Mouse (Mus musculus) embryonic fibroblast, embryonic 13.5 days (primary cell): ENCODE measurements around the gene Crbn. TPM values are rescaled to one million over a fixed set of nuclear protein-coding genes. Genes with fewer than 3 reads are reported as not detected.

ENCODE experiments used
- H3K27ac ChIP-seq: 2 replicates; pipeline ENCODE4 v1.5.1; 2012; ENCODE audit warnings: low read length, control low read depth, inconsistent platforms; ENCODE audit not compliant: insufficient read depth
- H3K4me1 ChIP-seq: 2 replicates; pipeline ENCODE4 v1.6.1; 2011; ENCODE audit warnings: low read length; ENCODE audit not compliant: control insufficient read depth, insufficient read depth
- H3K4me3 ChIP-seq: 2 replicates; pipeline ENCODE4 v1.5.1; 2011; ENCODE audit warnings: mild to moderate bottlenecking, control low read depth, low read length; ENCODE audit not compliant: insufficient read depth
- CTCF ChIP-seq: IDR thresholded peaks from 2 replicates; pipeline ENCODE4 v1.5.1; 2011; ENCODE audit warnings: mild to moderate bottlenecking, control low read depth, low read length, moderate library complexity, borderline replicate concordance; ENCODE audit not compliant: insufficient read depth
- POLR2A ChIP-seq: IDR thresholded peaks from 2 replicates; pipeline ENCODE4 v1.6.1; 2011; ENCODE audit warnings: low read depth, mild to moderate bottlenecking, control low read depth, low read length, moderate library complexity
- polyA plus RNA-seq: library from polyadenylated mRNA; stranded (reverse); fragments of >200 nt; gene quantifications from 2 replicates; pipeline ENCODE4 v1.2.4, GENCODE M21; 2011; ENCODE audit warnings: low read depth; ENCODE audit not compliant: missing spikeins, insufficient read length

Crbn gene
- polyA plus RNA-seq, 1 experiment = 36.2 TPM

DNA sequence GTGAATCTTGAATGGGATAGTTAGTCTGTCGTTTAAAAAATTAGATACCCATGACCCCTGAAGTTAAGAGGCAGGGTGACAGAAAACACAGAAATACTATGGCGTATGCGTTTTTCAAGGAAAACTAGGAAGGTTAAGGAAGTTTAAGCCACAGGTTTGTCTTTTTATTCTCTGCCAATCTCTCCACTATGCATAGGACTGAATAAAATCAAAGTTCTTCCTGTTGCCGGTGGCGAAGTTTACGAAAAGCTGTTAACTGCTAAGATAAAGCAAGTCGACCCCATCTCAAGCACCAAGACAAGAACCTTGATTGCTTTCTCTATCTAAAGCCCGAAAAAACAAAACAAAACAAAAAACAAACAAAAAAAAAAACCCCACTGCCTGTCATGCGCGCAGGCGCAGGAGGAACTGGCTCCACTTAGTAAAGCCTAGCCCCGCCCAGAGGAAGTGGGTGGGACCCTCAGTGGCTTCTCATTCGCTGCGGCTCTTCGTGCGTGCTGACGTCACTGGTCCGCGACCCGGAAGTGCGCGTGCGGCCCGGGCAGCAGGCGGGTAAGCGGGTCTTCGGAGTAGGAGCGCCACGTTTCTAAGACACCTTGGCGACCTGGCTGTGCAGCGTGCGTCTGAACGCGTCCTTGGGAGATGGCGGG lies 31.1 kb downstream of the Crbn start, which contains the start of gene Trnt1:
Trnt1 (plus strand) TSS at position 481 of the 650 bp plus-strand sequence.
- peak within 1 kb of the TSS; percentile 87 for H3K4me3 ChIP-seq
- H3K27ac ChIP-seq = no peak within 1 kb of the TSS

DNA sequence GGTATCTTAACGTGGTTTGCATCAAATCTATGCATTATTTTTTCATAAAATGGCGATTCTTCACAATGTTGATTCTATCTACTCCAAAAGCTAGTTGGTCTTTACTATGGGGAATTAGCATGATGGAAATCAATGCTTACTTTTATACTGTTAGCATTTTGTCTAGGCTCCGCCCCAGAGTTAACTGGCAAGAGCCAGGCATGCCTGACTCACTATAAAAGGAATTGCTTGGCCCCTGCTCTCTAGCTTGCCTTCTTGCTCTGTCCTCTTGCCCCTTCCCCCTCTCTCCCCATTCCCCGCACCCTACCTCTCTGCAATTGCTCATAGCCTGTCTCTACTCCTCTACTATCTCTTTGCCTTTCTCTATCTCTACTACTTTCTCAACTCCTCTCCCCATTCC lies 33.1 kb downstream of the Crbn start:
- H3K4me1 ChIP-seq = no peaks in the 10 kb centered on the region; the same call in 1 of the 2 replicates
- H3K4me3 ChIP-seq = no peak overlapping the region
- TF ChIP-seq CTCF (no peak), POLR2A (no peak)
- no peak overlapping the region for H3K27ac ChIP-seq

More for the DNA sequence above, 31.1 kb downstream of the Crbn start, which contains the start of gene Trnt1:
- TF ChIP-seq CTCF (no peak), POLR2A (peak; percentile 75)
- H3K4me1 ChIP-seq = no peaks in the 10 kb centered on the region; the same call in 1 of the 2 replicates

DNA sequence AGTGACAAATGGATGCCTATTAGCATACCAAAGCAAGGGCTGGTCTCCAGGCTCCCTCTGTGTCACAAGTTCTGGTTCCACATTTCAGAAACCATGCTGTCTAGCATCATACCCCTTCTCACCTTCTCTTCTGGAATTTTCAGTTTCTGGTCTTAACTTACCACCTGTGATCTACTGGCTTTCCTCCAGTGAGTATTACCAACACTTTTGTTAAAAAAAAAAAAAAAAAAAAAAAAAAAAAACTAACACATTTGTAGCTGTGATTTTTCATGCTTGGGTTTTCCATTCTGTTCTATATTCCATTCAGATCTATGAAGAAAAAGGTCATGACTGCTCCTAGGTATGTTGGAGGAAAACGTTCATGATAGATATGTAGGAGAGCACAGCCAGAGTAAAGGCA lies 34.0 kb downstream of the Crbn start:
- Histone ChIP-seq H3K4me3 (no peak overlapping the region), H3K27ac (no peak overlapping the region), H3K4me1 (no peaks in the 10 kb centered on the region; the same call in 1 of the 2 replicates)
- TF ChIP-seq POLR2A (no peak), CTCF (no peak)

DNA sequence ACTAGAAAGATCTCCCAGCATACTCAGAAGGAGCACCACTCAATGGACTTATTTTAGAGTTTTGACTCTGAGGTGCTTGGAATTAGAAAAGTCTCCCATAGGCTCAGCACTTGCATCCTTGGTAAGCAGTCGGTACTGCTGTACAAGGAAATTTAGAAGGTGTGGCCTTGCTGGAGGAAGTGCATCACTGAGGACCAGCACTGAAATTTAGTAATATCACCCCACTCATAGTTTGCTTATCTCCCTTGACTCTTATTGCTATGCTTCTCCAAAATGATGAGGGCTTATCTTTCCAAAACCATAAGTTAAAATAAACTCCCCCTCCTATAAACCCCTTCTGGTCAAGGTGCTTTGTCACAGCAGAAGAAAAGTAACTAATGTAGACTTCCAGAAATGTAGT lies 38.4 kb downstream of the Crbn start:
- no peak overlapping the region for H3K27ac ChIP-seq
- no peak overlapping the region for H3K4me3 ChIP-seq
- no peaks in the 10 kb centered on the region for H3K4me1 ChIP-seq
- TF ChIP-seq CTCF (no peak), POLR2A (no peak)

DNA sequence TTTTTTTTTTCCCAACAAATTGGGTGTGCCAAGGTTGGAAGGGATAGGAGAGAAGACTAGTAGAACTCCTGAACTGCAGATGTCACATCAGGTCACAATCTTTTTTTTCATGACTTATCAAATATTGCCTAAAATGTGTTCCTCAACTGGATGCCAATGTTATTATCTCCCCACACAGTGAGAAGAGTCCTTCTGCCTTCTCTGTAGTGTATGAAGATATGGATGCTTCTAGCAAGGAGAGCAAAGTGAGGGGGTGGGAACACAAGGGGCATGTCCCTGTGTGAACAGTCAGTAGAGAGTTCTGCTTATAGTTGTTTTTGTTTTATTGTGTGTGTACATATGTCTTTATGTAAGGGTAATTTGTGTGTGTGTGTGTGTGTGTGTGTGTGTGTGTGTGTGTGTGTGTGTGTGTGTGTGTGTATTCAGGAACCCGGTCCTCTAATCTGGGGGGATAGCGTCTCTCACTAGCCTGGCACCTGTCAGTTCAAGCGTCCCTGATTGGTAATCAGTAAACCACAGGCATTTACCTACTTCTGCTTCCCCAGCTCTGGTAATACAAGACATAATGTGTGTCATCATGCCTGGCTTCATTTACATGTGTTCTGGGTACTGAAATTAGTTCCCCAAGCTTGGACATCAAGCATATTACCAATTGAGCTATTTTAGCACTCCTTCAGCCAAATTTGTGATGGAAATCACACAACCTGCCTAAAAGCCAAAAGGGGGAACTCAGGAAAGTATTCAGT lies 39.2 kb downstream of the Crbn start:
- H3K27ac ChIP-seq = no peak overlapping the region
- H3K4me1 ChIP-seq = no peaks in the 10 kb centered on the region
- TF ChIP-seq CTCF = no peak
- TF ChIP-seq POLR2A = no peak
- no peak overlapping the region for H3K4me3 ChIP-seq

DNA sequence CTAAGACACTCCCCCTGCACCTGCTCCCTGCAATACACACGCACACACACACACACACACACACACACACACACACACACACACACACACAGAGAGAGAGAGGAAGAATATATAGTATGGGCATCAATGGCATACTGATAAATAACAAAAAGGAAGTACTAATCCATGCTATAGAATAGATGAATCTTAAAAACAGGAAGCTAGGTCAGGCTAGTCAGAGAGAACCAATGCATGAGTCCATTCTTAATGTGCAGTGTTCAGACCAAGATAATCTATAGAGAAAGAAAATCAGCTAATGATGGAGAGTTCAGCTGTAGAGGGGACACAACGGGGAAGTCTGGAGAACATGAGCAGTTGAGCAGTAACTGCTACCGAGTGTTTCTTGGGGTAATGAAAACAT lies 41.6 kb downstream of the Crbn start:
- TF ChIP-seq CTCF (no peak), POLR2A (no peak)
- no peak overlapping the region for H3K27ac ChIP-seq
- no peaks in the 10 kb centered on the region for H3K4me1 ChIP-seq
- no peak overlapping the region for H3K4me3 ChIP-seq

DNA sequence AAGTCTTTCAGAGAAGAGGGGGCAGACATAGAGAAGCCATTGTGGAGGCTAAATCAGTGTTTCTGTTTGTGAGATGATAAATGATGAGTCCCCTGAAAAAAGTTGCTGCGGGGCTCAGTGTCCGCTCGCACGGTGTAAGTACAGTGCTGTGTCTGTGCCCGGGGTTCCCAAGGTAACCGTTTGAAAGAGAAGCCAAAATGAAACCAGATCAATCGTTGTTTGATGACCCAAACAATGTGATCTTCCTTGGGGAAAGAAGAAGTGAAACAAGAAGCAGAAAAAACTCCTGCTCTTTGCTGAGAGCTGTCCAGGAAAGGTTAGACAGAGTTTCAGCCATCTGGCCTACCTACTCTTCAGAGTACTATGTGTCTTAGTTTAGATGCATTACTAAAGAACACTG lies 49.6 kb downstream of the Crbn start:
- no peaks in the 10 kb centered on the region for H3K4me1 ChIP-seq
- no peak overlapping the region for H3K4me3 ChIP-seq
- TF ChIP-seq POLR2A (no peak), CTCF (no peak)
- no peak overlapping the region for H3K27ac ChIP-seq

DNA sequence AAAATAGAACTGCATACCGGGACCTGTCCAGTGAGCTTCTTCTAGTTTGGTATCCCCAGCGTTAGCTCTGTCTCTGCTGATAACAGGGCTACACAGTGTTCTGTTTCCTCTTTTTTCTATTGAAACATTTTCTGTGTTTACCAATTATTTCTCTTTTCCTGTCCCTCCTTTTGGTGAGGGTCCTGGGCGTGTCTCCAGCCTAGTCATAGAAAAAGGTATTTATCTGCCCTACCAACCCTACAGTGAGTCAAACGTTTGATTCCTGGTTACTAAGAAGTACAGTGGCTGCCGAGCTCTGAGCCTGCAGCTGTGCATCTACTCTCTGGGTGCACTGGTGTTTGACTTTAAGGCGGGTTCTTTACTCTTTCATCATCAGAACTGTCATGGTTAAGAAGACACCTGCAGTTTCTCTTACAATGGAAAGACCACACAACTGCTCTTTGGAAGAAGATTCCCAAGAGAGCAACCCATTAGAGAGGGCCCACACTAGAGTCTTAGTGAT lies 50.9 kb downstream of the Crbn start, which contains the start of gene Il5ra:
Il5ra (minus strand) TSS at position 151 of the 502 bp plus-strand sequence.
- H3K4me1 ChIP-seq = no peaks in the 10 kb centered on the region
- no peak within 1 kb of the TSS for H3K27ac ChIP-seq
- no peak within 1 kb of the TSS for H3K4me3 ChIP-seq
- TF ChIP-seq CTCF (no peak), POLR2A (no peak)

DNA sequence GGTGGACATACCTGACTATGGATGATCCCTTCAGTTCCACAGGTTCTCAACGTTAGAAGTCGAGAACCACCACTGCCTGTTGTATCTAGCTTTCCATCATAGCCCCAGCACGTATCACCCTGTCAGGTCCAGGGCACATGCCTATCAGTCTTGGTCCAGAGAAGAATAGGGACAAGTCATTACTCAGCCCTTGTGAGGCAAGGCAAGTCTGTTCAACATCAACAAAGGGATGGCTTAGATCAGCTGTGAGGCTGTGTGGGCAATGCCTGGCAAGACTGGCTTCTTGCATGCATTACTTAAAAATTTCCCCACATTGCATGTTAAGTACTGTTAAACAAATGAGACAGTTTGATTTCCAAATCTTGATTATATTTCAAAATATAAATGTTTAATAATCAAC lies 52.1 kb downstream of the Crbn start:
- Histone ChIP-seq H3K4me3 (no peak overlapping the region), H3K4me1 (no peaks in the 10 kb centered on the region), H3K27ac (no peak overlapping the region)
- no peak for TF ChIP-seq CTCF
- TF ChIP-seq POLR2A = no peak

DNA sequence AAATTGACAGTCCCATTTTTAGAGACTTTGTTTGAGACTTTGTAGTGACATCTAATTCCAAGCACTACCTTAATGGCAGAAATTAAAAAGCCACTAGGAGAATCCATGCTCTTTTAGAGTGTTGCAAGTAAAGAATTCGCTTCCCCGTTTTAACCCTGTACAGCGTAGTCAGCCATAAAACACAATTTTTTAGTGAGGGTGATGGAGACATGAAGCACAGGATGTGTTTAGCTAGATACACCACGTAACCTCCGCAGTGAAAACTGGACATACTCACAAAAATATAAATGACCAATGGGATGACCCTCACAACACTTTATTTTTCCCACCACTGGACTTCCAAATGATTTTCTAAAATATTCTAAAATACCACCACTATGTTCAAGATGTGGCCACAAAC lies 52.6 kb downstream of the Crbn start:
- no peak overlapping the region for H3K4me3 ChIP-seq
- no peak overlapping the region for H3K27ac ChIP-seq
- TF ChIP-seq CTCF = no peak
- no peak for TF ChIP-seq POLR2A
- no peaks in the 10 kb centered on the region for H3K4me1 ChIP-seq
